Mouse (Mus musculus): Measurements from ENCODE around the gene Zfhx2.
A peak's percentile ranks its signal among the peaks of the same experiment; 100 is the strongest.

Gene Zfhx2

GRCm38 (mm10) chr14:55032695-55033225, 59.4 kb downstream of the Zfhx2 start:
- DNase-seq, result no peak

- DNase-seq, result peak; percentile 73
Measured at GRCm38 (mm10) chr14:55029034-55029698, 63.0 kb downstream of the Zfhx2 start.

- DNase-seq, result no peak
Measured at GRCm38 (mm10) chr14:55028333-55028835, 63.7 kb downstream of the Zfhx2 start.

GRCm38 (mm10) chr14:55027653-55028052, 64.5 kb downstream of the Zfhx2 start:
- DNase-seq, result peak; percentile 81

GRCm38 (mm10) chr14:55027251-55027650, 64.9 kb downstream of the Zfhx2 start:
- no peak for DNase-seq

- DNase-seq, result no peak
Measured at GRCm38 (mm10) chr14:55025527-55025926, 66.6 kb downstream of the Zfhx2 start.

GRCm38 (mm10) chr14:55024236-55024635, 67.9 kb downstream of the Zfhx2 start:
- DNase-seq, result peak; percentile 84

- DNase-seq, result no peak
Measured at GRCm38 (mm10) chr14:55023011-55023410, 69.1 kb downstream of the Zfhx2 start.

- DNase-seq, result peak; percentile 16
Measured at GRCm38 (mm10) chr14:55020394-55020793, 71.7 kb downstream of the Zfhx2 start.

- DNase-seq, result peak; percentile 53
Measured at GRCm38 (mm10) chr14:55016876-55017275, 75.2 kb downstream of the Zfhx2 start.

GRCm38 (mm10) chr14:55015767-55016111, 76.4 kb downstream of the Zfhx2 start:
- DNase-seq, result no peak

GRCm38 (mm10) chr14:55014991-55015766, 76.9 kb downstream of the Zfhx2 start, which contains the start of gene Ngdn:
Gene Ngdn, plus strand, starts transcription at chr14:55015454.
- DNase-seq, result peak; percentile 100

GRCm38 (mm10) chr14:55014591-55014990, 77.5 kb downstream of the Zfhx2 start:
- no peak for DNase-seq

GRCm38 (mm10) chr14:55011116-55011515, 81.0 kb downstream of the Zfhx2 start:
- DNase-seq, result peak; percentile 23
